Mouse (Mus musculus): ENCODE measurements around the gene Vstm2l. TPM values are rescaled to one million over a fixed set of nuclear protein-coding genes. Genes with fewer than 3 reads are reported as not detected.
A peak's percentile ranks its signal among the peaks of the same experiment; 100 is the strongest.

Gene Vstm2l
- polyA plus RNA-seq, 1 experiment from 2014 or later: 11.0 TPM

DNA sequence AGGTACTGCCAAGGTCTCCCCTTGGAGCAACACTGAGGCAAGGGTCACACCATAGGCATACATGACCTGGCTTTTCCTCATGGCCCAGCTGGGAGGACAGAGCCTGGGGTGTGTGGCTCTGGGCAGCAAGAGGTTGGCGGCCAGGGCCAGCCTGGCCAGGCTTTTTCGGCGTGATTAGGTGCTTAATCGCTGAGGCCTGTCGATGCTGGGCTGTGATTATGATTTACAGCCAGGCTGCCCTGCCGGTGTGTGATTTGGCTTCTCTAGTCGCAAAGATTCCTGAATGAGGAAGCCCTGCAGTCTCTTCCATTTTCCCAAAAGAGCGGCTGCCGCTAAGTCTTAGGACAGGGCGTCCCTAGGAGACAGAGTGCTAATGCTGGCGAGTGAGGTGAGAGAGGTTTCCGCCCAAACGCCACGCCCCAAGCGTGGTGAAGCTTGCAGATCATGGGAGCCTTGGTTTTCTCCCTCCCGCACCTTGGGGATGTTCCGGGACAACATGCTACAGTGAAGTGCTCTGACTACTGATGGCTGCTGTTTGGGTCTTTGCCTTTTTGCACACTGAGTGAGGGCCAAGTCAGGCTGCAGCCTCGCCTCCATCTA lies 26.2 kb downstream of the Vstm2l start:
- Histone ChIP-seq H3K27ac (ENCODE audit: low read depth, low read length) (no peak overlapping the region), H3K9ac (ENCODE audit: low read length) (no peak overlapping the region; the same call in 1 of the 2 replicates), H3K9me3 (ENCODE audit: control insufficient read depth, low read length) (no peaks in the 10 kb centered on the region), H3K4me1 (ENCODE audit: control insufficient read depth, insufficient read depth, low read length) (peaks cover 19% of the 10 kb centered on the region), H3K36me3 (ENCODE audit: control insufficient read depth, insufficient read depth, low read length) (no peaks in the 10 kb centered on the region; the same call in 1 of the 2 replicates), H3K4me2 (ENCODE audit: low read depth) (peak overlapping the region; percentile 10; the same call in 1 of the 2 replicates), H3K27me3 (ENCODE audit: control insufficient read depth, insufficient read depth, low read length) (no peaks in the 10 kb centered on the region), H3K4me3 (ENCODE audit: low read depth, low read length) (no peak overlapping the region)
- no peak for ATAC-seq (ENCODE audit: insufficient read depth, low FRiP score, low TSS enrichment)
- WGBS: under 1% methylated on average over 18 of the region's 18 CpGs
- DNase-seq (ENCODE audit: low spot score): peak; percentile 19

DNA sequence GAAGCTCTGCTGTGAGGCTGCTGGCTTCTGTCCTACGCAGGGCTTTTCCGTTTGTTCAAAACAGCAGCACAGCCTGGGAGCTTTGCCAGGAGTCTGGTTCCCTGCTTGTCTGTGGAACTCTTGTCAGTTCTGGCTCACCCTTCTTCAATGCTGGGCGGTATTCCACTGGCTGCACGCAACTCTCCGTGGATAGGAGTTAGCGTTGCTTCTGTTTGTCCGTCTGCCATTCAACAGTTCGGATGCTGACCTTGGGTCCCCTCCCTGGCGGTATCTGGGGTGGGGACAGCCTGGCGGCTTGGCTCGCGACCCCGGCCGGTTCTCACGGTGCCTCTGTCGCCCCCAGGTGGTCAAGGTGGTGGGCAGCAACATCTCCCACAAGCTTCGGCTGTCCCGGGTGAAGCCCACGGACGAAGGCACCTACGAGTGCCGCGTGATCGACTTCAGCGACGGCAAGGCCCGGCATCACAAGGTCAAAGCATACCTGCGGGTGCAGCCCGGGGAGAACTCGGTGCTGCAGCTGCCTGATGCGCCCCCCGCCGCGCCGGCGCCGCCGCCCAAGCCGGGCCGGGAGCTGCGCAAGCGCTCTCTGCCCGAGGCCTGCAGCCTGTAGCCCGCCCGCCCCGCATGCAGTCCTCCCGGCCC lies 29.2 kb downstream of the Vstm2l start:
- peak overlapping the region; percentile 36 for H3K4me3 ChIP-seq (ENCODE audit: low read depth, low read length)
- no peaks in the 10 kb centered on the region; the same call in 1 of the 2 replicates for H3K36me3 ChIP-seq (ENCODE audit: control insufficient read depth, insufficient read depth, low read length)
- no peaks in the 10 kb centered on the region for H3K9me3 ChIP-seq (ENCODE audit: control insufficient read depth, low read length)
- peak; percentile 84 for DNase-seq (ENCODE audit: low spot score)
- H3K4me1 ChIP-seq (ENCODE audit: control insufficient read depth, insufficient read depth, low read length): peaks cover 19% of the 10 kb centered on the region
- H3K27ac ChIP-seq (ENCODE audit: low read depth, low read length): 0 out of 2 replicates have a peak overlapping the region, but pooled peaks have one; percentile 2
- no peaks in the 10 kb centered on the region for H3K27me3 ChIP-seq (ENCODE audit: control insufficient read depth, insufficient read depth, low read length)
- H3K4me2 ChIP-seq (ENCODE audit: low read depth): peak overlapping the region; percentile 87
- WGBS: under 1% methylated on average over 45 of the region's 47 CpGs
- peak; percentile 64 for ATAC-seq (ENCODE audit: insufficient read depth, low FRiP score, low TSS enrichment)
- H3K9ac ChIP-seq (ENCODE audit: low read length): peak overlapping the region; percentile 72

DNA sequence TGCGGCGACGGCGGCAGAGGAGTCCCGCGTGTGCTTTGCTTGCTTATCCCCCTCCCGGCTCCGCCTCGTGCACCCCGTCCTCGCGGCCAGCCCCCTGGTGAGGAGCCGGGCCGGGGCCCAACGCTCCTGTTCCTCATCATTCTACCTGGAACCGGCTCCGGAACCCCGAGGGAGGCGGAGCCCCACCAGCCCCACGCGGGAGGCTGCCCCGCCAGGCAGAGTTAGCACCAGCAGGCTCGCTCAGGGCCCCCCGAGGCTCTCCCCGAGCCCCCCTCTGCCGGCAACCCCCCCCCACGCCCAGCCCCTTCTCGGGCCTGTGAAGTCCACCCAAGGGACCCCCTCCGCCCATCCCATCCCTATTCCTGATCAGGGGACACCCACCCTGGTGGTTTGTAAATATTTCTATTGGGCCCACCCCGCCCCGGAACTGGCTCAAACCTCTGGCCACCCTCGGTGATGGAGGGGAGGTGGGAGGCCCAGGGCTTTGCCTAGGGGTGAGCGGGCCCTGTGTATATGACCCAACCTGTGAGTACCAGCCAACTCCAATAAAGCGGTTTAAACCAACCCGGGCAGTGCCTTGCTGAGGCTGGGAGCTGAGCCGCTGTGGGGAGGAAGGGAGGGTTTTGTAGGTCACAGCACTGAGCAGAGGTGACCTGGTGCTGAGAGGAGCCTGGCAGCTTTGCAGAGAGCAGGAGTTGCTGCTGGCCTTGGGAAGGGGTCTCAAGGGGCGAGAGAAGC lies 29.9 kb downstream of the Vstm2l start:
- Histone ChIP-seq H3K36me3 (ENCODE audit: control insufficient read depth, insufficient read depth, low read length) (no peaks in the 10 kb centered on the region; the same call in 1 of the 2 replicates), H3K9ac (ENCODE audit: low read length) (peak overlapping the region; percentile 72), H3K4me3 (ENCODE audit: low read depth, low read length) (peak overlapping the region; percentile 36), H3K4me1 (ENCODE audit: control insufficient read depth, insufficient read depth, low read length) (peaks cover 19% of the 10 kb centered on the region), H3K4me2 (ENCODE audit: low read depth) (peak overlapping the region; percentile 87), H3K27me3 (ENCODE audit: control insufficient read depth, insufficient read depth, low read length) (no peaks in the 10 kb centered on the region), H3K27ac (ENCODE audit: low read depth, low read length) (no peak overlapping the region), H3K9me3 (ENCODE audit: control insufficient read depth, low read length) (no peaks in the 10 kb centered on the region)
- 10% methylated on average over 33 of the region's 37 CpGs for WGBS
- DNase-seq (ENCODE audit: low spot score) (no peak), ATAC-seq (ENCODE audit: insufficient read depth, low FRiP score, low TSS enrichment) (no peak; the same call in 1 of the 2 replicates)

- no peak for ATAC-seq (ENCODE audit: insufficient read depth, low FRiP score, low TSS enrichment)
- Histone ChIP-seq H3K27me3 (ENCODE audit: control insufficient read depth, insufficient read depth, low read length) (no peaks in the 10 kb centered on the region), H3K9ac (ENCODE audit: low read length) (no peak overlapping the region), H3K9me3 (ENCODE audit: control insufficient read depth, low read length) (no peaks in the 10 kb centered on the region), H3K4me2 (ENCODE audit: low read depth) (no peak overlapping the region), H3K36me3 (ENCODE audit: control insufficient read depth, insufficient read depth, low read length) (no peaks in the 10 kb centered on the region), H3K4me1 (ENCODE audit: control insufficient read depth, insufficient read depth, low read length) (peaks cover 10% of the 10 kb centered on the region), H3K27ac (ENCODE audit: low read depth, low read length) (no peak overlapping the region), H3K4me3 (ENCODE audit: low read depth, low read length) (no peak overlapping the region)
- WGBS: 79% methylated on average over 5 of the region's 5 CpGs
- DNase-seq (ENCODE audit: low spot score): no peak
Observed at GRCm38 (mm10) chr2:157953978-157954377, 39.5 kb downstream of the Vstm2l start.

GRCm38 (mm10) chr2:157957707-157958108 lies 43.3 kb downstream of the Vstm2l start:
- Histone ChIP-seq H3K9me3 (ENCODE audit: control insufficient read depth, low read length) (no peaks in the 10 kb centered on the region), H3K27me3 (ENCODE audit: control insufficient read depth, insufficient read depth, low read length) (no peaks in the 10 kb centered on the region), H3K9ac (ENCODE audit: low read length) (no peak overlapping the region), H3K36me3 (ENCODE audit: control insufficient read depth, insufficient read depth, low read length) (no peaks in the 10 kb centered on the region), H3K4me1 (ENCODE audit: control insufficient read depth, insufficient read depth, low read length) (peaks cover 10% of the 10 kb centered on the region), H3K4me3 (ENCODE audit: low read depth, low read length) (no peak overlapping the region), H3K27ac (ENCODE audit: low read depth, low read length) (no peak overlapping the region), H3K4me2 (ENCODE audit: low read depth) (no peak overlapping the region)
- DNase-seq (ENCODE audit: low spot score) (no peak), ATAC-seq (ENCODE audit: insufficient read depth, low FRiP score, low TSS enrichment) (no peak)
- 2% methylated on average over 2 of the region's 2 CpGs for WGBS

DNA sequence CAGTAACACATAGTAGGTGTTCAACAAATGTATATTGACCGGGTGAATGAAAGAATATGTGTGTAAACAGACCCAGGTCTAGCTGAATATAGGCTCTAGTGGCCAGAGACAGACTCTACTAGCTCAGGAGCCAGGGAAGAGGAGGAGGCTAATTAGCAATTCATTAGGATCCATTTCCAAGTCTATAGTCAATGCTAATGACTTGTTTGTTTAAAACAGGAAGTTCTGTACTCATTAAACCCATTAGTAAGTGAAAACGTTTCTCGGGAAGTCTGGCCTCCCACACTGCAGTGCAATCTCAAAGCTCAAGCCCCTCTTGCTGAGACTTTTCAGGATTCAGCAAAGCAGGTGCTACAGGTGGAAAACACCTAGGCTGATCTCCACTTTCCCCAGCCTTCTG lies 53.4 kb downstream of the Vstm2l start:
- no peaks in the 10 kb centered on the region for H3K27me3 ChIP-seq (ENCODE audit: control insufficient read depth, insufficient read depth, low read length)
- H3K36me3 ChIP-seq (ENCODE audit: control insufficient read depth, insufficient read depth, low read length): no peaks in the 10 kb centered on the region
- 0 out of 2 replicates have a peak, but pooled peaks cover 3% of the 10 kb centered on the region for H3K4me1 ChIP-seq (ENCODE audit: control insufficient read depth, insufficient read depth, low read length)
- no peaks in the 10 kb centered on the region for H3K9me3 ChIP-seq (ENCODE audit: control insufficient read depth, low read length)
- H3K27ac ChIP-seq (ENCODE audit: low read depth, low read length): no peak overlapping the region
- no peak overlapping the region for H3K4me3 ChIP-seq (ENCODE audit: low read depth, low read length)
- no peak overlapping the region for H3K9ac ChIP-seq (ENCODE audit: low read length)
- no peak overlapping the region for H3K4me2 ChIP-seq (ENCODE audit: low read depth)
- no peak for ATAC-seq (ENCODE audit: insufficient read depth, low FRiP score, low TSS enrichment)
- DNase-seq (ENCODE audit: low spot score): no peak
- WGBS: 10% methylated on average over 3 of the region's 3 CpGs

DNA sequence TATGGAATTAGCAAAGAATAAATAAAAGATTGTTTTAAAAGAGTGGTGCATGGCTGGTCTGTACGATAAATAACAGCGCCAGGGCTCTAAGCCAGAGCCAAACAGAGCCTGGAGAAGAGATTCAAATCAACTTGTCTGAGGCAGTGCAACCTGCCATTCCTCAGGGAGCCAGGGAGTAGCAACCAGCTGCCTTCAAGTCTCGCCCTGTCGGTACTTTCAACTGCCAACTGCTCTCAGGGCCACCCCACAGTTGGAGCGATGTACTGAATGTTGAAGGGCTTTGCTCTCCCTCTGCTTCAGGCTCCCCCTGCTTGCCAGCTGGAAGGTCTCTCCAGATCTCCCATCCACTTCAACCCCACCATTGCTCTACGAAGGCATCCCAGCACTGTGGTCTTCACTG lies 55.7 kb downstream of the Vstm2l start:
- Histone ChIP-seq H3K27ac (ENCODE audit: low read depth, low read length) (no peak overlapping the region), H3K9ac (ENCODE audit: low read length) (no peak overlapping the region), H3K4me1 (ENCODE audit: control insufficient read depth, insufficient read depth, low read length) (peaks cover 9% of the 10 kb centered on the region; the same call in 1 of the 2 replicates), H3K27me3 (ENCODE audit: control insufficient read depth, insufficient read depth, low read length) (no peaks in the 10 kb centered on the region), H3K4me2 (ENCODE audit: low read depth) (no peak overlapping the region), H3K9me3 (ENCODE audit: control insufficient read depth, low read length) (no peaks in the 10 kb centered on the region), H3K36me3 (ENCODE audit: control insufficient read depth, insufficient read depth, low read length) (no peaks in the 10 kb centered on the region), H3K4me3 (ENCODE audit: low read depth, low read length) (no peak overlapping the region)
- DNase-seq (ENCODE audit: low spot score) (no peak), ATAC-seq (ENCODE audit: insufficient read depth, low FRiP score, low TSS enrichment) (no peak)
- WGBS: 55% methylated on average over 6 of the region's 6 CpGs

DNA sequence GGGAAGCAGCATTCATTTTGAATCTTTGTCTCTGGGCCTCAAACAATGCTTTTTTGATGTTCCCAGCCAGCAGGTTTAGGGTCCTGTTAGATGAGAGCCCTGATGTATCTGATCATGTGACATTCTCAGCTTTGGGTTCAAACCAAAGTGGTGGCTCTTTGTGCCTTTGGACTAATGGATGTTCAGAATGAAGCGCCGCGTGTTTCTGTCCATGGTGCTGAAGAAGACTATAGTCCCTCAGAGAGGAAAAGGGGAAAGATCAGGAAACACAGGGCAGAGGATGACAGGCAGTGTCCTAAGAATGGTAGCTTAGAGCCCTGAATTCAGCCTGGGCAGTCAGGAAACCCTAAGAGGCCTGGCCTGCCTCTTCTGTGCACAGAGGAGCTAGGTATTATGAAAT lies 56.2 kb downstream of the Vstm2l start:
- H3K4me2 ChIP-seq (ENCODE audit: low read depth): no peak overlapping the region
- no peak overlapping the region for H3K9ac ChIP-seq (ENCODE audit: low read length)
- H3K4me1 ChIP-seq (ENCODE audit: control insufficient read depth, insufficient read depth, low read length): peaks cover 15% of the 10 kb centered on the region; the same call in 1 of the 2 replicates
- 5% methylated on average over 3 of the region's 3 CpGs for WGBS
- H3K9me3 ChIP-seq (ENCODE audit: control insufficient read depth, low read length): no peaks in the 10 kb centered on the region
- H3K4me3 ChIP-seq (ENCODE audit: low read depth, low read length): no peak overlapping the region
- H3K36me3 ChIP-seq (ENCODE audit: control insufficient read depth, insufficient read depth, low read length): no peaks in the 10 kb centered on the region
- DNase-seq (ENCODE audit: low spot score) (peak; percentile 72), ATAC-seq (ENCODE audit: insufficient read depth, low FRiP score, low TSS enrichment) (no peak)
- H3K27me3 ChIP-seq (ENCODE audit: control insufficient read depth, insufficient read depth, low read length): no peaks in the 10 kb centered on the region
- H3K27ac ChIP-seq (ENCODE audit: low read depth, low read length): no peak overlapping the region

Data from neural tube, embryonic 11.5 days (tissue).